In the genomic region with DNA sequence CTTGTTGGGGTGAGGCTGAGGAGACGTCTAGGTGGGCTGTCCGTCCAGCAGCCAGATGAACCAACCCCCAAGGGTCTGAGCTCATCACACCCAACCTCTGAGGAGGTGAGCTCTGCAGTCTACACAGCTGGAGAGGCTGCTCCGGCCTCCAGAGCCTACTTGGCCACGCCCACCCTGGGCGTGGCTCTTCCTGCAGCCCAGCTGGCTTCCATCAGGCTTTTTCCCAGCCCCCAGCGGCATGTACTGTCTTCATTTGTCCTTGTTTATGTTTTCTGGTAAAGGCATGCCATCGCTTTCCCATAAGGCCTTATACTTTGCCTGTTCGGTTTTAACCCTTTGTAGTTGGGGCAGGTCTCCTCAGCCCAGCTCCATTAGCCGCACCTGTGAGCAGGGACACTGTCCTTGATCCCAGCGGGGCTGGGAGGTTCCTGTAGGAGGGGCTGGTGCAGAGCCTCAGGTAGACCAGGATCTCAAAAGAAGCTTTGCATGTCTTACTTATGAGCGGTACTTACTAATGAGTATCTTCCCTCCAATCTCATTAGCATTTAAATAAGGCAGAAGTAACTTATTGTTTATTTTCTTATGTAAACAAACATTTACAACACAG, we compare ENCODE assay signal across 8 mouse cellular contexts. TPM values are rescaled to one million over a fixed set of nuclear protein-coding genes. Genes with fewer than 3 reads are reported as not detected.
DNase-seq lines count a peak whose midpoint lies in the region; ATAC-seq and TF ChIP-seq lines count a peak whose summit lies in the region.

No protein-coding gene starts in this region.

- peak overlapping the region; percentile 13; the same call in 1 of the 2 replicates for H3K4me2 ChIP-seq in hindbrain, embryonic 15.5 days

- no peak overlapping the region for H3K4me3 ChIP-seq in gastrocnemius, adult 2 months
- H3K4me3 ChIP-seq in hindbrain, embryonic 15.5 days: no peak overlapping the region
- H3K4me3 ChIP-seq in liver, adult 2 months (ENCODE audit: insufficient read depth, low read depth, low read length): no peak overlapping the region
- H3K4me3 ChIP-seq in cerebellum, adult 2 months (replicated peaks; ENCODE audit: insufficient read depth, low read depth, low read length): no peak overlapping the region

- DNase-seq in embryo, embryonic 11 days: peak; percentile 90
- peak; percentile 61 for DNase-seq in gastrocnemius, adult 2 months
- no peak for DNase-seq in liver, adult 2 months (ENCODE audit: extremely low read depth, low read depth, low spot score)
- DNase-seq in ovary, postnatal 14 days (ENCODE audit: low spot score): peak; percentile 24
- DNase-seq in cerebellum, adult 2 months: no peak
- no peak for DNase-seq in layer of hippocampus, adult 9-10 months (ENCODE audit: low spot score)
- DNase-seq in thymus, postnatal 36 days: no peak

- H3K9ac ChIP-seq in hindbrain, embryonic 15.5 days: no peak overlapping the region
- no peak overlapping the region for H3K9ac ChIP-seq in liver, adult 2 months (ENCODE audit: low read depth, low read length)

- TF ChIP-seq POLR2A in liver, adult 2 months (IDR thresholded peaks at IDR 0.05; ENCODE audit: extremely low read depth, insufficient read depth, low read length): no peak
- TF ChIP-seq POLR2A in cerebellum, adult 2 months (IDR thresholded peaks at IDR 0.05; ENCODE audit: borderline replicate concordance, insufficient read depth, low read length): no peak

- WGBS in hindbrain, embryonic 15.5 days: 7% methylated on average over 11 of the region's 11 CpGs
- WGBS in liver, adult 2 months: 24% methylated on average over 11 of the region's 11 CpGs
- 31% methylated on average over 11 of the region's 11 CpGs for WGBS in cerebellum, adult 2 months

- no peaks in the 10 kb centered on the region for H3K36me3 ChIP-seq in hindbrain, embryonic 15.5 days
- no peaks in the 10 kb centered on the region for H3K36me3 ChIP-seq in liver, adult 2 months (ENCODE audit: control insufficient read depth, insufficient read depth, low read length)

- no peaks in the 10 kb centered on the region for H3K79me2 ChIP-seq in liver, adult 2 months (ENCODE audit: control insufficient read depth, insufficient read depth, low read length)

- H3K4me1 ChIP-seq in hindbrain, embryonic 15.5 days (replicated peaks): peaks cover 17% of the 10 kb centered on the region
- peaks cover 5% of the 10 kb centered on the region; the same call in 1 of the 2 replicates for H3K4me1 ChIP-seq in liver, adult 2 months (ENCODE audit: control insufficient read depth, insufficient read depth, low read length)
- H3K4me1 ChIP-seq in cerebellum, adult 2 months (ENCODE audit: control insufficient read depth, insufficient read depth, low read length): no peaks in the 10 kb centered on the region

- H3K9me3 ChIP-seq in hindbrain, embryonic 15.5 days: no peaks in the 10 kb centered on the region

- intact Hi-C loops in gastrocnemius, adult 2 months (cut with DNase I): no loop called here

- ATAC-seq in hindbrain, embryonic 15.5 days (ENCODE audit: low FRiP score, low read depth): peak; percentile 42; the same call in 1 of the 2 replicates

- no peaks in the 10 kb centered on the region for H3K27me3 ChIP-seq in hindbrain, embryonic 15.5 days
- no peaks in the 10 kb centered on the region for H3K27me3 ChIP-seq in liver, adult 2 months (ENCODE audit: control insufficient read depth, insufficient read depth, low read length)
- H3K27me3 ChIP-seq in cerebellum, adult 2 months (ENCODE audit: control insufficient read depth, insufficient read depth, low read length): no peaks in the 10 kb centered on the region; the same call in 1 of the 2 replicates

- no peak overlapping the region for H3K27ac ChIP-seq in gastrocnemius, adult 2 months
- no peak overlapping the region for H3K27ac ChIP-seq in hindbrain, embryonic 15.5 days (replicated peaks)
- 0 out of 2 replicates have a peak overlapping the region, but pooled peaks have one; percentile 8 for H3K27ac ChIP-seq in liver, adult 2 months (replicated peaks; ENCODE audit: insufficient read depth, low read depth, low read length)
- H3K27ac ChIP-seq in cerebellum, adult 2 months (ENCODE audit: insufficient read depth, low read length): no peak overlapping the region

- TF ChIP-seq CTCF in gastrocnemius, adult 2 months (IDR thresholded peaks at IDR 0.05): no peak
- TF ChIP-seq CTCF in liver, adult 2 months (IDR thresholded peaks at IDR 0.05; ENCODE audit: low read depth, low read length): no peak
- TF ChIP-seq CTCF in cerebellum, adult 2 months (IDR thresholded peaks at IDR 0.05; ENCODE audit: borderline replicate concordance, insufficient read depth, low read depth, low read length): no peak

RNA-seq across cellular contexts. Expression of a gene that starts 8.2 kb away (rescaled TPM):
- total RNA-seq in gastrocnemius, adult 2 months (2021): not detected
- polyA plus RNA-seq in hindbrain, embryonic 15.5 days (2015; fragmentation: Nextera tagmentation; extraction: Ambion mirVana): 0.06 TPM in 1 of 2 replicates, not detected in the other
- 0.09 and 0.13 TPM in 2 replicates for total RNA-seq in liver, adult 2 months (2014; rRNA removed)
- 0.05 TPM in 1 of 2 replicates, not detected in the other for polyA plus RNA-seq in liver, adult 2 months (2012; rRNA removed)
- not detected in 2 replicates for polyA plus RNA-seq in cerebellum, adult 2 months (2012; rRNA removed)

RNA-seq across cellular contexts. Expression of a gene that starts 31.0 kb away (rescaled TPM):
- 1 to 10 TPM; 1.7 to 3.3 TPM for total RNA-seq in gastrocnemius, adult 2 months (2021)
- 13.0 and 13.1 TPM in 2 replicates for polyA plus RNA-seq in hindbrain, embryonic 15.5 days (2015; fragmentation: Nextera tagmentation; extraction: Ambion mirVana)
- 0.92 and 1.3 TPM in 2 replicates for total RNA-seq in liver, adult 2 months (2014; rRNA removed)
- polyA plus RNA-seq in liver, adult 2 months (2012; rRNA removed): 0.81 and 0.91 TPM in 2 replicates
- 5.5 and 7.1 TPM in 2 replicates for polyA plus RNA-seq in cerebellum, adult 2 months (2012; rRNA removed)

RNA-seq across cellular contexts. Expression of a gene that starts 39.8 kb away (rescaled TPM):
- under 1 TPM in 1 of 2 experiments, not detected in 1; 0.25 TPM for total RNA-seq in gastrocnemius, adult 2 months (2021)
- polyA plus RNA-seq in hindbrain, embryonic 15.5 days (2015; fragmentation: Nextera tagmentation; extraction: Ambion mirVana): 0.23 and 0.31 TPM in 2 replicates
- 1.4 and 2.0 TPM in 2 replicates for total RNA-seq in liver, adult 2 months (2014; rRNA removed)
- polyA plus RNA-seq in liver, adult 2 months (2012; rRNA removed): 0.52 and 1.3 TPM in 2 replicates
- polyA plus RNA-seq in cerebellum, adult 2 months (2012; rRNA removed): 0.54 and 0.59 TPM in 2 replicates

Comparison
In these comparisons a context has a peak if more than half of its experiments do, and no peak if none do; other contexts are left out.
1. DNase-seq: peak in embryo, embryonic 11 days (single experiment), gastrocnemius, adult 2 months (single experiment) and ovary, postnatal 14 days (single experiment); none in liver, adult 2 months (single experiment), cerebellum, adult 2 months (0 of 2), layer of hippocampus, adult 9-10 months (single experiment) and thymus, postnatal 36 days (0 of 2).